Mouse (Mus musculus): ENCODE data around the gene Dph5. TPM values are rescaled to one million over a fixed set of nuclear protein-coding genes. Genes with fewer than 3 reads are reported as not detected.
A peak's percentile ranks its signal among the peaks of the same experiment; 100 is the strongest.
"Not testable (repeated sequence)": the region's sequence is repeated elsewhere in the genome, so short reads cannot be mapped to it uniquely, and the experiment has no call there.

The Dph5 gene
- polyA plus RNA-seq, 1 experiment = 14.1 TPM

GRCm38 (mm10) chr3:115858822-115859221 lies 28.8 kb upstream of the Dph5 start:
- Histone ChIP-seq H3ac (ENCODE audit: control insufficient read depth, insufficient read length, low read depth) (no peak overlapping the region), H3K4me3 (ENCODE audit: insufficient read depth, poor library complexity, severe bottlenecking) (no peak overlapping the region), H3K27me3 (ENCODE audit: control insufficient read depth, insufficient read depth, insufficient read length) (no peaks in the 10 kb centered on the region), H3K79me3 (ENCODE audit: low read depth) (no peaks in the 10 kb centered on the region), H3K36me3 (ENCODE audit: control insufficient read depth, insufficient read depth) (no peaks in the 10 kb centered on the region), H3K79me2 (ENCODE audit: control insufficient read depth, insufficient read depth) (no peaks in the 10 kb centered on the region)
- no peak for TF ChIP-seq FOSL1 (IDR thresholded peaks at IDR 0.05; ENCODE audit: insufficient read depth, low read length, poor library complexity, severe bottlenecking)
- TF ChIP-seq MAX (IDR thresholded peaks at IDR 0.05) = no peak
- no peak for TF ChIP-seq CEBPB (IDR thresholded peaks at IDR 0.05; ENCODE audit: low read depth)
- no peak for TF ChIP-seq USF1 (IDR thresholded peaks at IDR 0.05; ENCODE audit: low read depth)
- TF ChIP-seq MYOD1 (IDR thresholded peaks at IDR 0.05; ENCODE audit: control insufficient read depth, insufficient read length, low read depth) = no peak
- no peak for TF ChIP-seq CTCF (IDR thresholded peaks at IDR 0.05; ENCODE audit: control insufficient read depth, insufficient read depth, insufficient read length)
- no peak for TF ChIP-seq MYOG (IDR thresholded peaks at IDR 0.05; ENCODE audit: control insufficient read depth, extremely low read depth, insufficient read length)

DNA sequence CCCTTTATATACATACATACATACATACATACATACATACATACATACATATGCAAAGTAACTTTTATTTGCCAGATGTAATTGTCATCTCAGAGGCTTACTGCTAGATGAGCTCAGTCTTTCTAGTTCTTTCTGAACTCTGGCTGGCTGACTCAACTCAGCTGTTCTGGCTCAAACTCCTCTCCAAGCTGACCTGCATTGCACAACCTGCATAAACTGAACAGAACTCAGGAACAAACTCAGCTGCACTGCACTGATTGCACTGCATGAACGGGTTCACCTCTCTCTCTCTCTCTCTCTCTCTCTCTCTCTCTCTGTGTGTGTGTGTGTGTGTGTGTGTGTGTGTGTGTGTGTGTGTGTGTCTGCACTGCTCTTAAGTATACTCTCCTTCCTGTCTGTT lies 26.9 kb upstream of the Dph5 start:
- H3K79me3 ChIP-seq (ENCODE audit: low read depth); H3ac ChIP-seq (ENCODE audit: control insufficient read depth, insufficient read length, low read depth); H3K27me3 ChIP-seq (ENCODE audit: control insufficient read depth, insufficient read depth, insufficient read length); H3K4me3 ChIP-seq (ENCODE audit: insufficient read depth, poor library complexity, severe bottlenecking); H3K79me2 ChIP-seq (ENCODE audit: control insufficient read depth, insufficient read depth); H3K36me3 ChIP-seq (ENCODE audit: control insufficient read depth, insufficient read depth): not testable (repeated sequence)
- TF ChIP-seq CEBPB (IDR thresholded peaks at IDR 0.05; ENCODE audit: low read depth) = peak; percentile 63

- no peaks in the 10 kb centered on the region for H3K79me2 ChIP-seq (ENCODE audit: control insufficient read depth, insufficient read depth)
- H3K36me3 ChIP-seq (ENCODE audit: control insufficient read depth, insufficient read depth) = no peaks in the 10 kb centered on the region
- no peaks in the 10 kb centered on the region for H3K27me3 ChIP-seq (ENCODE audit: control insufficient read depth, insufficient read depth, insufficient read length)
- H3ac ChIP-seq (ENCODE audit: control insufficient read depth, insufficient read length, low read depth) = no peak overlapping the region
- no peak overlapping the region for H3K4me3 ChIP-seq (ENCODE audit: insufficient read depth, poor library complexity, severe bottlenecking)
- H3K79me3 ChIP-seq (ENCODE audit: low read depth) = no peaks in the 10 kb centered on the region
- TF ChIP-seq CTCF (IDR thresholded peaks at IDR 0.05; ENCODE audit: control insufficient read depth, insufficient read depth, insufficient read length) (no peak), MAX (IDR thresholded peaks at IDR 0.05) (no peak), USF1 (IDR thresholded peaks at IDR 0.05; ENCODE audit: low read depth) (no peak), MYOD1 (IDR thresholded peaks at IDR 0.05; ENCODE audit: control insufficient read depth, insufficient read length, low read depth) (no peak), CEBPB (IDR thresholded peaks at IDR 0.05; ENCODE audit: low read depth) (no peak), FOSL1 (IDR thresholded peaks at IDR 0.05; ENCODE audit: insufficient read depth, low read length, poor library complexity, severe bottlenecking) (no peak), MYOG (IDR thresholded peaks at IDR 0.05; ENCODE audit: control insufficient read depth, extremely low read depth, insufficient read length) (no peak)
Observed at GRCm38 (mm10) chr3:115863487-115863886, 24.1 kb upstream of the Dph5 start.

DNA sequence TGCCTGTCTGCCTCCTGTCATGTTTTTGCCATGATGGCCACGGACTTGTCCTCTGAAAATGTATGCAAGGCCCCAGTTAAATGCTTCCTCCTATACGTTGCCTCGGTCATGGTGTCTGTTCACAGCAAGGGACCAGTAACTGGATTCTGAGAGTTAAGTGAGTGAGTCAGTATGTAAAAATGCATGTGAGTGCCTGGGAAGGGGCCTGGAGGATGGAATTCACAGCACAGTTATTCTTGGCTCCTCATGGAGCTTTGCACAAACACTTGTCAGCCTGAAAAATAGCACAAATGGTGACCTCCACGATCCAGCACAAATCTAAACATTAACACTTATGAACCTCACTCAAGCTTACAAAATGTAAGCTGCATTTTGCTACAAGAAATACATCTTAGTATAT lies 20.5 kb upstream of the Dph5 start:
- no peaks in the 10 kb centered on the region for H3K79me2 ChIP-seq (ENCODE audit: control insufficient read depth, insufficient read depth)
- no peaks in the 10 kb centered on the region for H3K36me3 ChIP-seq (ENCODE audit: control insufficient read depth, insufficient read depth)
- H3K4me3 ChIP-seq (ENCODE audit: insufficient read depth, poor library complexity, severe bottlenecking) = no peak overlapping the region
- H3K27me3 ChIP-seq (ENCODE audit: control insufficient read depth, insufficient read depth, insufficient read length) = no peaks in the 10 kb centered on the region
- TF ChIP-seq FOSL1 (IDR thresholded peaks at IDR 0.05; ENCODE audit: insufficient read depth, low read length, poor library complexity, severe bottlenecking) = no peak
- no peak for TF ChIP-seq MAX (IDR thresholded peaks at IDR 0.05)
- H3ac ChIP-seq (ENCODE audit: control insufficient read depth, insufficient read length, low read depth) = no peak overlapping the region
- H3K79me3 ChIP-seq (ENCODE audit: low read depth) = no peaks in the 10 kb centered on the region

DNA sequence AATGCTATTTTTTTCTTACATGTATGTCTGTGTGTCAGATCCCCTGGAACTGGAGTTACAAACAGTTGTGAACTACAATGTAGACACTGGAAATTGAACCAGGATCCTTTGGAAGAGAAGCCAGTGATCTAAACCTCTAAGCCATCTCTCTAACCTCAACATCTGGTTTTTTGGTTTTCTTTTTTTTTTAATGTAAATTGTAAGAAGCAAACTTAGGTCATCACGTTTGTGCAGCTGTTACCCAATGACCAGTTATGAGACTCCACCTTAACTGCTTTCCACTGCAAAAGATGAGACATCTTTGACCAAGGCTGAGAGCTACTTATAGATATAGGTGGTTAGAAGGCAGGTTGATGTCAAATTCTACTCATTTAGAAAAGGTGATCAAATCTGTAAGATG lies 19.7 kb upstream of the Dph5 start:
- Histone ChIP-seq H3ac (ENCODE audit: control insufficient read depth, insufficient read length, low read depth) (no peak overlapping the region), H3K79me3 (ENCODE audit: low read depth) (no peaks in the 10 kb centered on the region), H3K27me3 (ENCODE audit: control insufficient read depth, insufficient read depth, insufficient read length) (no peaks in the 10 kb centered on the region), H3K36me3 (ENCODE audit: control insufficient read depth, insufficient read depth) (no peaks in the 10 kb centered on the region), H3K79me2 (ENCODE audit: control insufficient read depth, insufficient read depth) (no peaks in the 10 kb centered on the region), H3K4me3 (ENCODE audit: insufficient read depth, poor library complexity, severe bottlenecking) (no peak overlapping the region)
- peak; percentile 33 for TF ChIP-seq MYOD1 (IDR thresholded peaks at IDR 0.05; ENCODE audit: control insufficient read depth, insufficient read length, low read depth)
- no peak for TF ChIP-seq CTCF (IDR thresholded peaks at IDR 0.05; ENCODE audit: control insufficient read depth, insufficient read depth, insufficient read length)
- no peak for TF ChIP-seq FOSL1 (IDR thresholded peaks at IDR 0.05; ENCODE audit: insufficient read depth, low read length, poor library complexity, severe bottlenecking)
- TF ChIP-seq MAX (IDR thresholded peaks at IDR 0.05) = no peak
- TF ChIP-seq CEBPB (IDR thresholded peaks at IDR 0.05; ENCODE audit: low read depth) = no peak
- TF ChIP-seq USF1 (IDR thresholded peaks at IDR 0.05; ENCODE audit: low read depth) = no peak
- TF ChIP-seq MYOG (IDR thresholded peaks at IDR 0.05; ENCODE audit: control insufficient read depth, extremely low read depth, insufficient read length) = no peak

- TF ChIP-seq MAX (IDR thresholded peaks at IDR 0.05) (no peak), MYOD1 (IDR thresholded peaks at IDR 0.05; ENCODE audit: control insufficient read depth, insufficient read length, low read depth) (no peak), USF1 (IDR thresholded peaks at IDR 0.05; ENCODE audit: low read depth) (no peak), FOSL1 (IDR thresholded peaks at IDR 0.05; ENCODE audit: insufficient read depth, low read length, poor library complexity, severe bottlenecking) (no peak)
- no peaks in the 10 kb centered on the region for H3K79me3 ChIP-seq (ENCODE audit: low read depth)
- no peaks in the 10 kb centered on the region for H3K27me3 ChIP-seq (ENCODE audit: control insufficient read depth, insufficient read depth, insufficient read length)
Observed at GRCm38 (mm10) chr3:115869360-115869759, 18.3 kb upstream of the Dph5 start.

More at GRCm38 (mm10) chr3:115869360-115869759, 18.3 kb upstream of the Dph5 start:
- Histone ChIP-seq H3K36me3 (ENCODE audit: control insufficient read depth, insufficient read depth) (no peaks in the 10 kb centered on the region), H3K79me2 (ENCODE audit: control insufficient read depth, insufficient read depth) (no peaks in the 10 kb centered on the region), H3ac (ENCODE audit: control insufficient read depth, insufficient read length, low read depth) (no peak overlapping the region), H3K4me3 (ENCODE audit: insufficient read depth, poor library complexity, severe bottlenecking) (no peak overlapping the region)

Measured in C2C12 (cell line).